Mouse (Mus musculus): ENCODE results near the gene Tie1.
"Not testable (repeated sequence)": the region's sequence is repeated elsewhere in the genome, so short reads cannot be mapped to it uniquely, and the experiment has no call there.

Gene Tie1

GRCm38 (mm10) chr4:118489717-118490132 is at the start of gene Tie1:
Gene Tie1 (minus strand): TSS chr4:118490061.
- no peak for DNase-seq (ENCODE audit: low spot score in 2 of 2)

DNA sequence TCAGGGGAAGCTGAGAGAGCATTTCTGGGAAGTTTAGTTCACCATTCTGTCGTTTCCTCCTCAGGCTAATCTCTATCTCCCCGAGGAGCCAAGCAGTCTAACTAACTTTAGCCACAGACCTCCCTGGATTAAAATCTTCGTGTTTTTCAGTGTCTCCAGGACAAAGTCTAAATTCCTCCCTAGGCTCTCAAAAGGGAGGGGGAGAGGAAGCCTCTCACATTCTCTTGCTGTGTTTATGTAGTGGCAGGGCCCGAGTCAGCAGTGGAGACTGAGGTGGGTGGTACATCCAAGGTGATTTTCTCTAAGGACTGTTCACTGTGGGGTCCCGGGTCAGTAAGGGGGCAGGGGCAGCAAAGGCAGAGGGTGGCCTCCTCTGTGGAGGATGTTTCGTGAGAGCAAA is 47.9 kb upstream of the Tie1 start:
- DNase-seq (ENCODE audit: low spot score in 2 of 2) = no peak

DNA sequence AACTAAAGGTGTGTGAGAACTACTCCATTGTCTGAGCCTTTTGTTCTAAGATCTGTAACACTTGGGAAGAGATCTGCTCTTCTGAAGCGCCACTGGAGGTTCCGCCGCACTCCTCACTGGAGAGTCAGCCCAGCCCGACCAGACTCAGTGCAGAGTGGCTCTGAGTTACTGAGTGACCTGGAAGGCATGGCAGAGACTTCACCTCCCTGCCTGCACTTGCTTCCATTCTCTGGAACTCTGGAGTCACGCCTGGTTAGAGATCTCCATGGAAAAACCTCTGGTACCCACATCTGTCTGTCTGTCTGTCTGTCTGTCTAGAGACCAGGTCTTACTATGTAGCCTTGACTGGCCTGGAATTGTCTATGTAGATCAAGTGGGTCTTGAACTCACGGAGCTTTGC is 45.7 kb upstream of the Tie1 start:
- DNase-seq (ENCODE audit: low spot score in 2 of 2) = no peak

GRCm38 (mm10) chr4:118533605-118534004 is 43.7 kb upstream of the Tie1 start:
- no peak for DNase-seq (ENCODE audit: low spot score in 2 of 2)

- no peak for DNase-seq (ENCODE audit: low spot score in 2 of 2)
Observed at GRCm38 (mm10) chr4:118533156-118533555, 43.3 kb upstream of the Tie1 start.

- no peak for DNase-seq (ENCODE audit: low spot score in 2 of 2)
Observed at GRCm38 (mm10) chr4:118532663-118533062, 42.8 kb upstream of the Tie1 start.

DNA sequence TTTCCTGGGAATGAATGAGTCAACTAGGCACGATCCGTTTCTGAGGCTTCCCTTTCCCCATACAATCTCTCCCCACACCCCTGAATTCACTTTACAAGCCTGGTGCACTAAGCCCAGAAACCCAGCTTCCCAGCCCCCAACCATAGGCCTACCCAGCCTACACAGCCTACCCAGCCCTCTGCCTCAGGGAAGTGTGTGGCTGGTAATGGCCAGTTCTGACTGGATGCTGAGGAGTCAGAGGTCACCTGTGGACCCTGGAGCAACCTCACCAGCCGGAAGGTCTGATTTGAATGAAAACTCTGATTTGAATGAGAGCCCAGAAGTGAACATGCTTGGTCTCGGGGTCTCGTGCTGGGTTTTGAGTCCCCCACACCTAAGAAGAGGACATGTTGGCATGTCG is 37.9 kb upstream of the Tie1 start:
- no peak for DNase-seq (ENCODE audit: low spot score in 2 of 2)

GRCm38 (mm10) chr4:118527335-118527681 is 37.4 kb upstream of the Tie1 start:
- DNase-seq (ENCODE audit: low spot score in 2 of 2) = no peak

DNA sequence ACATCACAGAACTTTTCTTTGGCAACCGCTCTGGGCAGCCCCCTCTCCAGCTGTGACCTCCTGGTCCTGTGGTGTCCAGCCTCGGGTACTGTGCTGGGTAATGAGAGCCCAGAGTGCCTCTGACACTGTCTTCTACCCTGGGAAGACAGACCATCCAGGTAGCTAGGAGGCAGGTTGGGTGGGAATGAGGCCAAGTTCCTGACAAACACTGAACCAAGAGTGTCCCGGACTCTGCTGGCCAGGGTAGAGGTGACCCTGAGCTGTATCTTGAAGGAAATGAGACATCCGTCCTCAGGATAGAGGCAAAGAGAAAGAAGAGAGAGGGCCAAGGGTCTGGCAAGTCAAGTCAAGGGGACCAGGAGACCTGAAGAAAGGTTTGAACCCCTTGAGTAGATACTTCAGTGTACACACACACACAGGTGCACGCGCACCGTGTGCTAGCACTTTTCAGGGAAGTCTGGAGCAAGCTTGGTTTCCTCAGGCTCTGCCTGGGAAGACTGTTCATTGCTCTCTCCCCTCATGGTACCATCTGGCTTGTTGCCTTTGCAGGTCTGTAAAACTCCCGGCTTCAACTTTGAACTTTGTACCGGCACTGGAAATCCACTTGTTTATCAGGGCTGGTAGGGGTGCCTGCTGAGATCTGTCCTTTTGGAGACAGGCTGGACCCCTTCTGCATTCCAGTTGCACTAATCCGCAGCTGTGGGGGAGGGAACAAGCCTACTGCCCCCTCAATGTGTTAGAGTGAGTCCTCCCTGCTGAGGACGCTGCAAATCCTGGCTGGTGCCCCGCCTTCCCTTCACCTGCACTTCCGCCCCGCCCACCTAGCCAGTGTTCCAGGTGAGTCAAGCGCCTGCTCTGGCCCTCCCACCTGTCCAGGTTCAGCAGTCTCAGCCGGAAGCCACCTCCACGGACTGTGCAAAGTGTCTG is 36.8 kb upstream of the Tie1 start, which contains the start of gene 2610528J11Rik:
2610528J11Rik (plus strand) TSS at position 592 of the 927 bp plus-strand sequence.
- no peak for DNase-seq (ENCODE audit: low spot score in 2 of 2)

DNA sequence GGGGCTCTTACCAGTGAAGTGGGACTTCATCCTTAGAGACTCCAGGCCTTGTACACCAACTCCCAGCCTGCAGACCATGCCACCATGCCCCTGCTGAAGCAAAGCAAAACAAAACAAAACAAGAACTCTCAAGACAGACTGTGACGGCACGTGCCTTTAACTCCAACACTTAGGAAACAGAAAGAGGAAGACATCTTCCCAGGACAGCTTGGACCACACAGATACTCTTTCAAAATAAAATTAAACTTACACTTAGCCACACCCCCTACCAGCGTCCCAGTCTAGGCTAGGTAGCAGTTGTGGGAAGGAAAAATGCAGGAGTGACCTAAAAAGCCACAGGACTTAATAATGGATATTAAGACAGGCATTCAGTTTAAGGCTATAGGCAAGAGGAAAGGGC is 35.9 kb upstream of the Tie1 start:
- DNase-seq (ENCODE audit: low spot score in 2 of 2) = no peak

DNA sequence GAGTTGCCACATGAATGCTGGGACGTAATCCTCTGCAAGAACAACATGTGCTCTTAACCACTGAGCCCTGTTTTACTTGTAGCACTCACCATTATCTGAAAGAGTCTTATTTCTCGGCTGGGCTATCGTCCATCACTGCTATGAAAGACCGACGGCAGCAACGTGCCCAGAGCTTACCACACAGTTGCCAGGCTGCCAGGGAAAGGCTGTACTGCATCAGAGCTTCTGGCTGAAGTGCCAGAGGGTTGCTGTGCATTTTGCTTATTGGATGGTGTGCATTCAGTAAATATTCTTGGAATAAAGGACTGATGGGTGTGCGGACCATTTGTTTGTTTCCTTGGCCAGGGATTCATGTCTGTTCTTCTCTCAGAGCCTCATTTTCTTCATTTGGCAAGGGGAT is 34.1 kb upstream of the Tie1 start:
- DNase-seq (ENCODE audit: low spot score in 2 of 2) = no peak

DNA sequence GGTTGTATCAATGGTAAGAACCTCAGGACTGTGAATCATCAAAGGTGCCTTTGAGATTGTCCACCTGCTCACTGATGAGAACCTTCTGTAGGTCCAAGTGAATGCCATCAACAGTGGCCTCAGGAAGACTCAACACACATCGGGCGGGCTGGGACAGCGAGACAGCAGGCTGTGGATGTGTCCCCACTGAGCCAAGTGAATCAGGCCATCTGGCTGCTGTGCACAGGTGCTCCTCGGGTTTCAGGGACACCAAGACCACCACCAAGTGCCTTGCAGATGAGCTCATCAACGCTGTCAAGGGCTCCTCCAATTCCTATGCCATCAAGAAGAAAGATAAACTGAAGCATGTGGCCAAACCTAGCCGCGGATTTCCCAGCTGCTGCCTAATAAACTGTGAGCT is 32.4 kb upstream of the Tie1 start:
- no peak for DNase-seq (ENCODE audit: low spot score in 2 of 2)

GRCm38 (mm10) chr4:118518208-118518607 is 28.3 kb upstream of the Tie1 start:
- DNase-seq (ENCODE audit: low spot score in 2 of 2) = no peak

DNA sequence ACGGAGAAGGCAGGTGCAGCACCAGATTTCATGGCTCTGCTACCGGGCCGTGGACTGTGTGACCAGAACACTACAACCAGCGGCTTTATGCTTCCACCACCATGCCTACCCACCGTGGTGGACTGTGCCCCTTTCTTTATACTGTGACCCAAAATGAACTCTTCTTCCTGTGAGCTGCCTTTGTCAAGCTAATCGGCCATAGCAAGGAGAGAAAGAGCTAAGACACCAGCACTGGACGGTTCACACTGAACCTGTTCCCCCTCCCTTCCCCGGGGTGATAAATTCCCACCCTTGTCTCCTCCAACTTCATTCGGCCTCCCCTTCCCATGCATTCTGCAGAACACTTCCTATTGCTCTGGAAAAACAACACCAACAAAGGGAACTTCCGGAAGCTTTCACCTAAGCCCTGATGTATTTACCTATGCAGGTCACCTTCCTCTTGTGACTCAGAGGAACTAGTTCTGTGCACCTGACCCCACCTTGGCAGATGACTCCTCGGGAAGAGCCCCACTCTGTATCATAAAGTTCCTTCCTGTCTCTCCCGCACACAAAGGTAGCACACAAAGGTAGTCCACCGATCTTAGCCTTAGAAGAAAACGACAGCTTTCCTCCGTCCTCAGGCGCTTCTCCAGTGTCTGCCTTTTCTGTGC is 27.8 kb upstream of the Tie1 start:
- no peak for DNase-seq (ENCODE audit: low spot score in 2 of 2)

DNA sequence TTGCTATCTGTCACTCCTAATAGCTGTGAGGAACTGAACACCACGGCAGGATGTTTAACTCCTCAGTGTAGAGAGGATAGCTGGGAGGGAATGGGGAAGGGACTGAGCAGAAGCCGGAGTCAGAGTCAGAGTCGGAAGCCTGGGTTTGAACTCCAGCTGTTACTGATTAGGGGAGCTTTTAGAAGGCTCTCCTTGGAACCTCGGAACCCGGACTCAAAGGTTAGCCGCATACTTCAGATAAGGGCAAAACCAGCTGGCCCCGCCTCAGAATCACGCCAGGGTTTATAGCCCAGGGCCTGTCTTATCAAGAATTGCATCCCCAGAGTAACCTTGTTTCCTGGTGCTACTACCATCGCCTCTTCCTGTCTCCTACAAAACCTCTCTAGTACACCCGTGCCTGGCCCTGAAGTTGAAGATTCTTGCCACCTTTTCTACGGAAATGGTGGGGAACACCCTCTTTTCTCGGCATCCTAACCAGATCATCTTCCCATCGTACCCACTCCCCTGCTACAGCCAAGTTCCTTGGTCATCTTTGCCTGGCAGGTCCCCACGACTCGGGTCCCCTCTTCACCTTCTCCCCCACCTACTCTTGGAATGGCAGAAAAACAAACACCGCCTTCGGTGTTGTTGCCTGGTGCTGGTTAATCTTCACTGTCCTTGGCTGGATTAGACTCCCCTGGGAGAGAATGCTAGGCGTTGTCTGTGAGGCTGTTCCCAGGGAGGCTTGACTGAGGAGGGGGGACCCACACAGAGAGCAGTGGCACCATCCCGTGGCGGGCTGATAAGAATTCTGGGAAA is 27.0 kb upstream of the Tie1 start:
- no peak for DNase-seq (ENCODE audit: low spot score in 2 of 2)

DNA sequence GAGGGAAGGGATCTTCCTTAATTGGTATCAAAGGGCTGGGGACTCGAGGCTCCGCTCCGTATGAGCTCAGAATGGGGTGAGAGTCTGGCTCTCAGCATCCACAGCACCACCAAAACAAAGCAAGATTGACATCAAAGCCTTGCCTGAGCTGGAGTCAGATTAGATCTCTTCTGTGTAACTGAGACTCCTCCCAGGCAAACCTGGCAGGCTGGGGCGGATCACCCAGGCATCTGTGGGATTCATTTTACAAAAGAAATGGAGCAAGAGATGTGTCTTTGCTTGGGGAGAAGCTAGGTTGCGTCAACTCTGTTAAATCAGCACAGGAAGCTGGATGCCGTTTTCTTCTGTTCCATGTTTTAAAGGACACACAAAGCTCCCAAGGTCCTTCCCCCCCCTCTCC is 19.2 kb upstream of the Tie1 start:
- no peak for DNase-seq (ENCODE audit: low spot score in 2 of 2)

DNA sequence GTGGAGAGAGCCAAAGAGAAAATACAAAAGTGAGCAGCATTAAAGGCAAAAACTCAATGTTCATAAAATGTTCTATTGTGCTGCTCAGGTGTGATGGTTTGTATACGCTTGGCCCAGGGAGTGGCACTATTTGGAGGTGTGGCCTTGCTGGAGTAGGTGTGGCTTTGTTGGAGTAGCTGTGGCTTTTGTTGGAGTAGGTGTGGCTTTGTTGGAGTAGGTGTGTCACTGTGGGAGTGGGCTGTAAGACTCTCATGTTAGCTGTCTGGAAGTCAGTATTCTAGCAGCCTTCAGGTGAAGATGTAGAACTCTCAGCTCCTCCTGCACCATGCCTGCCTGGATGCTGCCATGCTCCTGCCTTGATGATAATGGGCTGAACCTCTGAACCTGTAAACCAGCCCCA is 17.3 kb upstream of the Tie1 start:
- DNase-seq (ENCODE audit: low spot score in 2 of 2) = not testable (repeated sequence)

- no peak for DNase-seq (ENCODE audit: low spot score in 2 of 2)
Observed at GRCm38 (mm10) chr4:118505551-118505950, 15.7 kb upstream of the Tie1 start.

GRCm38 (mm10) chr4:118500792-118501191 is 10.9 kb upstream of the Tie1 start:
- no peak for DNase-seq (ENCODE audit: low spot score in 2 of 2)

DNA sequence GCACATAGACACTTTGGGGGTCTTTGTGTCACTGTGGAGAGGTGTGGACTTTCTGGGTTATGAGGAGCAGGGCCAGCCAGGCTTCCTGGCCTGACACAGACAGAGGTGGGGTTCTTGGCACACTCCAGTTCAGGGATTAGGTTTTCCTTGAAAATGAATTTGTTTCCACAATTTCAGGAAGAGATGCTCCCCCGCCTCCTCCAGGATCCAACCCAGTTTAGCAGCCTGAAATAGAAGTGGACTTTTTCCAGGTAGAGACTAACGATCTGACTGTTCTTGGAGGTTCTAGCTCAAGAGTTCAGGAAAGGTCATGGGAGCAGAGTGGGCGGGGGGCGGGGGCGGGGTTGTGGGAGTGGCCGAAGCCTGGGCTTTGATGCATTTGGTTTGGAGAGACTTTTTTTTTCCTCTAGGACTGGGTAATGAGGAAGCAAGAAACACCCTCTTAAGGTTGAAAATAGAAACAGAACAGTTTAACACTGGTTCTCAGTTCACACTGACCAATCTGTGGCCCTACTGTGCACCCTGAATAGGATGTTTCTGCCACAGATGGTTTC is 10.4 kb upstream of the Tie1 start:
- no peak for DNase-seq (ENCODE audit: low spot score in 2 of 2)

DNA sequence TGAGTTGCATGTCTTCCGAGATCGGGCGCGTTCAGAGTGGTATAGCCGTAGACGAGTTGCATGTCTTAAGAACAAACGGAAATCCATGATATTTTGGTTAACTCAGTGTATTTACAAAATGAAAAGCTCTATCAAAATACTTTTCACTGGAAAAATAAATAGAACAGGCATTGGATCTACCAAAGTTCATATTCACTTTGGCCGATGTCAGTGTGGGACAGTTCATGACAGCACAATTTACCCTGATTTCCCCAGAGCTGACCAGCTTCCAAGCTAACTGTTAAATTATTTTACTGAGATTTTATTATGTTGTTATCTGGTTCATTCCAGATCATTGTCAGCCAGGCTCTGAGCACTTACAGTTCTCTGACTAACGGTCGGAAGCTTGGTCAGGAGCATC is 600 bp upstream of the Tie1 start:
- no peak for DNase-seq (ENCODE audit: low spot score in 2 of 2)
